In genomic region chr14:29999475-29999811, GRCm38 (mm10) we compare ENCODE assay signal across 1 mouse cellular context.
TF ChIP-seq lines count a peak whose summit lies in the region.

No protein-coding gene starts in this region.

TF ChIP-seq in CH12.LX, 34 proteins besides CTCF, POLR2A, EP300 and RAD21:
- TF ChIP-seq HCFC1 (IDR thresholded peaks at IDR 0.05; ENCODE audit: low read depth, low read length), result no peak
- TF ChIP-seq SIN3A (IDR thresholded peaks at IDR 0.05; ENCODE audit: low read length), result peak; percentile 17; the same call in 1 of the 2 replicates
- TF ChIP-seq GABPA (IDR thresholded peaks at IDR 0.05; ENCODE audit: insufficient replicate concordance, low read depth, low read length), result no peak
